Comparison of ENCODE assay signal across 10 mouse cellular contexts in genomic region chr1:87639724-87640123, GRCm38 (mm10). TPM values are rescaled to one million over a fixed set of nuclear protein-coding genes. Genes with fewer than 3 reads are reported as not detected.
A peak's percentile ranks its signal among the peaks of the same experiment; 100 is the strongest.
DNase-seq lines count a peak whose midpoint lies in the region; ATAC-seq and TF ChIP-seq lines count a peak whose summit lies in the region.
"Had no signal": no experiment of that assay in that cellular context is flagged by ENCODE, and none has a peak within 500 bp of the region (broad histone marks: within the 10 kb centered on the region; RNA-seq: fewer than 3 reads in every experiment).

No protein-coding gene starts in this region.

- H3K4me2 ChIP-seq in hindbrain, embryonic 13.5 days, result no peak overlapping the region
- no peak overlapping the region for H3K4me2 ChIP-seq in hindbrain, embryonic 11.5 days (replicated peaks; ENCODE audit: low read depth, low read length)
- H3K4me2 ChIP-seq in heart, embryonic 16.5 days (ENCODE audit: low read depth, low read length), result peak overlapping the region; percentile 31; the same call in 1 of the 2 replicates
- H3K4me2 ChIP-seq in liver, embryonic 13.5 days, result peak overlapping the region; percentile 14; the same call in 1 of the 2 replicates

- no peaks in the 10 kb centered on the region for H3K4me1 ChIP-seq in hindbrain, embryonic 13.5 days (replicated peaks)
- H3K4me1 ChIP-seq in hindbrain, embryonic 11.5 days (replicated peaks; ENCODE audit: control insufficient read depth, insufficient read depth, low read length), result no peaks in the 10 kb centered on the region
- H3K4me1 ChIP-seq in bone marrow macrophage, adult 2 months (ENCODE audit: control insufficient read depth, insufficient read depth, low read length), result peaks cover 74% of the 10 kb centered on the region
- 0 out of 2 replicates have a peak, but pooled peaks cover 2% of the 10 kb centered on the region for H3K4me1 ChIP-seq in heart, embryonic 16.5 days (ENCODE audit: control insufficient read depth, insufficient read depth, low read length)
- peaks cover 70% of the 10 kb centered on the region for H3K4me1 ChIP-seq in liver, embryonic 13.5 days (replicated peaks)

- DNase-seq in hindbrain, embryonic 11.5 days (ENCODE audit: low spot score), result no peak
- DNase-seq in liver, embryonic 13.5 days, result no peak
- no peak for DNase-seq in thymus, postnatal 14 days
- no peak for DNase-seq in urinary bladder, postnatal 14 days (ENCODE audit: low spot score)
- no peak for DNase-seq in frontal cortex, postnatal 25 days (ENCODE audit: low spot score in 2 of 2)
- DNase-seq: right cerebral cortex, postnatal 14 days had no signal

- no peaks in the 10 kb centered on the region for H3K36me3 ChIP-seq in hindbrain, embryonic 13.5 days
- no peaks in the 10 kb centered on the region for H3K36me3 ChIP-seq in hindbrain, embryonic 11.5 days (ENCODE audit: control insufficient read depth, insufficient read depth, low read length)
- H3K36me3 ChIP-seq in heart, embryonic 16.5 days (ENCODE audit: control insufficient read depth, insufficient read depth), result no peaks in the 10 kb centered on the region
- peaks cover 9% of the 10 kb centered on the region for H3K36me3 ChIP-seq in liver, embryonic 13.5 days

- H3K27me3 ChIP-seq in hindbrain, embryonic 13.5 days, result no peaks in the 10 kb centered on the region
- no peaks in the 10 kb centered on the region for H3K27me3 ChIP-seq in hindbrain, embryonic 11.5 days (ENCODE audit: control insufficient read depth, insufficient read depth, low read length)
- H3K27me3 ChIP-seq in heart, embryonic 16.5 days (ENCODE audit: control insufficient read depth, insufficient read depth, low read length), result no peaks in the 10 kb centered on the region
- H3K27me3 ChIP-seq in liver, embryonic 13.5 days, result no peaks in the 10 kb centered on the region

- no peak for TF ChIP-seq CTCF in bone marrow macrophage, adult 2 months (IDR thresholded peaks at IDR 0.05; ENCODE audit: low read depth, low read length)

- TF ChIP-seq POLR2A in bone marrow macrophage, adult 2 months (IDR thresholded peaks at IDR 0.05; ENCODE audit: borderline replicate concordance, low read depth, low read length), result no peak

- no peak overlapping the region for H3K9ac ChIP-seq in hindbrain, embryonic 13.5 days
- H3K9ac ChIP-seq in hindbrain, embryonic 11.5 days (ENCODE audit: low read depth, low read length), result no peak overlapping the region
- no peak overlapping the region for H3K9ac ChIP-seq in heart, embryonic 16.5 days (ENCODE audit: low read length)
- H3K9ac ChIP-seq in liver, embryonic 13.5 days, result no peak overlapping the region

- H3K27ac ChIP-seq in hindbrain, embryonic 13.5 days, result peak overlapping the region; percentile 35; the same call in 1 of the 2 replicates
- no peak overlapping the region for H3K27ac ChIP-seq in hindbrain, embryonic 11.5 days (ENCODE audit: low read depth, low read length)
- H3K27ac ChIP-seq in bone marrow macrophage, adult 2 months (ENCODE audit: insufficient read depth, low read depth, low read length), result peak overlapping the region; percentile 98
- H3K27ac ChIP-seq in heart, embryonic 16.5 days (ENCODE audit: low read length), result peak overlapping the region; percentile 75
- peak overlapping the region; percentile 81 for H3K27ac ChIP-seq in liver, embryonic 13.5 days

- no peaks in the 10 kb centered on the region for H3K9me3 ChIP-seq in hindbrain, embryonic 13.5 days
- H3K9me3 ChIP-seq in hindbrain, embryonic 11.5 days (ENCODE audit: control insufficient read depth, low read length), result no peaks in the 10 kb centered on the region
- no peaks in the 10 kb centered on the region for H3K9me3 ChIP-seq in heart, embryonic 16.5 days (replicated peaks; ENCODE audit: control insufficient read depth, low read length)
- H3K9me3 ChIP-seq in liver, embryonic 13.5 days (replicated peaks), result no peaks in the 10 kb centered on the region

- no peak for ATAC-seq in hindbrain, embryonic 13.5 days (ENCODE audit: low FRiP score)
- no peak for ATAC-seq in hindbrain, embryonic 11.5 days (ENCODE audit: low FRiP score)
- no peak for ATAC-seq in heart, embryonic 16.5 days (replicated peaks; ENCODE audit: extremely low read depth, insufficient read depth, low FRiP score)
- ATAC-seq in liver, embryonic 13.5 days (ENCODE audit: low read depth), result no peak
- ATAC-seq: midbrain, embryonic 16.5 days had no signal

- no peak overlapping the region for H3K4me3 ChIP-seq in hindbrain, embryonic 13.5 days
- H3K4me3 ChIP-seq in hindbrain, embryonic 11.5 days (ENCODE audit: low read depth, low read length), result no peak overlapping the region
- H3K4me3 ChIP-seq in bone marrow macrophage, adult 2 months (ENCODE audit: insufficient read depth, low read length), result peak overlapping the region; percentile 22
- H3K4me3 ChIP-seq in heart, embryonic 16.5 days (ENCODE audit: low read length), result no peak overlapping the region
- no peak overlapping the region for H3K4me3 ChIP-seq in liver, embryonic 13.5 days (replicated peaks)

- WGBS in hindbrain, embryonic 13.5 days, result 88% methylated on average over 8 of the region's 8 CpGs
- WGBS in hindbrain, embryonic 11.5 days, result 87% methylated on average over 8 of the region's 8 CpGs
- 72% methylated on average over 8 of the region's 8 CpGs for WGBS in heart, embryonic 16.5 days
- 53% methylated on average over 8 of the region's 8 CpGs for WGBS in liver, embryonic 13.5 days (ENCODE audit: insufficient replicate concordance)

RNA-seq across cellular contexts. Expression of gene Inpp5d, which starts 19.6 kb away (rescaled TPM):
- polyA plus RNA-seq in hindbrain, embryonic 13.5 days (2015; fragmentation: Nextera tagmentation; extraction: Ambion mirVana), result 4.0 and 4.1 TPM in 2 replicates
- polyA plus RNA-seq in hindbrain, embryonic 11.5 days (2014; fragmentation: Nextera tagmentation; extraction: Ambion mirVana), result 3.7 and 4.2 TPM in 2 replicates
- 174 and 202 TPM in 2 replicates for polyA plus RNA-seq in bone marrow macrophage, adult 2 months (2012; ENCODE audit: insufficient read depth, insufficient read length, missing spikeins)
- polyA plus RNA-seq in heart, embryonic 16.5 days (2015; fragmentation: Nextera tagmentation; extraction: Ambion mirVana), result 5.2 and 6.9 TPM in 2 replicates
- polyA plus RNA-seq in liver, embryonic 13.5 days (2015; fragmentation: Nextera tagmentation; extraction: Ambion mirVana), result 11.0 and 13.9 TPM in 2 replicates

Comparison
In these comparisons a context has a peak if more than half of its experiments do, and no peak if none do; other contexts are left out.
1. H3K4me2 ChIP-seq: peak in heart, embryonic 16.5 days (single experiment) and liver, embryonic 13.5 days (single experiment); none in hindbrain, embryonic 13.5 days (single experiment) and hindbrain, embryonic 11.5 days (single experiment).
2. RNA of gene Inpp5d, which starts 19.6 kb away (polyA plus RNA-seq): 174 to 202 TPM in bone marrow macrophage, adult 2 months; 11.0 to 13.9 TPM in liver, embryonic 13.5 days, 5.2 to 6.9 TPM in heart, embryonic 16.5 days, 4.0 to 4.1 TPM in hindbrain, embryonic 13.5 days and 3.7 to 4.2 TPM in hindbrain, embryonic 11.5 days; every median in the first group is over 10 times any median in the second.